Mouse (Mus musculus) 3T3-L1 (cell line): Measurements from ENCODE around the gene Tnfrsf9.
"Not testable (repeated sequence)": the region's sequence is repeated elsewhere in the genome, so short reads cannot be mapped to it uniquely, and the experiment has no call there.

ENCODE experiments used
- DNase-seq: peaks from one replicate; pipeline ENCODE4 v3.0.0-alpha.2; 2015; ENCODE audit warnings: low read depth, low spot score

The Tnfrsf9 gene

DNA sequence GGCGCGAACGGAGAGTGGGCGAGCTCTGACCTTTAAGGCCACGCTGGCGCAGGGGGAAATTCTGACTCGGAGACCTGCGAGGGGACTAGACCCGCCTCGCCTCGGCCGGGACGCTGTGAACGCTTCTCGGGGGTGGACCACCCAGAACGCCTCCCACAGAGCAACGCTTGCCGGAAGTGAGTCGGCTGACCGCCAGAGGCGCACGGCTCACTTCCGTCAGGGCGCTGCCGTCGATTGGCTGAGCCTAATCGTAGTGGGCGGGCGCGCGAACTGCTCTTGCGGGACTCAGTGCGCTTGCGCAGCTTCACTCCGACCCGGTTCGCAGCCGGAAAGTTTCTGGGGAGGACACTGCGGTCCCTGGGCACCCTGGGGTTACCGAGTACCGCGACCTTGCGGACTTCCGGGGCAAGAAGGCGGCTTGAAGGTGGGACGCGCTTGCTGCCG, at the start of gene Tnfrsf9, which contains the start of gene Park7:
Gene Tnfrsf9, plus strand, starts transcription at position 273 of the 444 bp plus-strand sequence.
Gene Park7, minus strand, starts transcription at position 148 of the 444 bp plus-strand sequence.
- DNase-seq = peak; percentile 95

GRCm38 (mm10) chr4:150865371-150865770, 49.0 kb upstream of the Tnfrsf9 start:
- peak; percentile 76 for DNase-seq

DNA sequence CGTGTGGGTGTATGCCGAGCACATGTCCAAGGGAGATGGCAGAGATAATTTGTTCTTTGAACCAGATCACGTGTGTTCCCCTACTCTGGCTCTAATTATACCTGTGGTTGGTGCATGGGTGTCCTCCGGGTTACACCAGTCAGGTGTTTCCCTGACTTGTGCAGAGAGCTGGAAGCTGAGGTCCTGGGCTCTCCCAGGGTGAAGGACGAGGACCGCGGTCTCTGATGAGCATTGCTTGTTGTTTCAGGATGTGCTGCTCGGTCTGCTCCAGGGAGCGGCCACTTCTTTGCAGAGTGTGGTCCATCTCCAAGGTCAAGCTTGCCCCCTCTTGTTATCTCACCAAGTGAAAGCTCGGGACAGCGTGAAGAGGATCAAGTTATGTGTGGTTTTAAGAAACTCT, 48.3 kb upstream of the Tnfrsf9 start:
- no peak for DNase-seq

- DNase-seq = no peak
Observed at GRCm38 (mm10) chr4:150866494-150866893, 47.9 kb upstream of the Tnfrsf9 start.

- no peak for DNase-seq
Observed at GRCm38 (mm10) chr4:150868161-150868560, 46.2 kb upstream of the Tnfrsf9 start.

DNA sequence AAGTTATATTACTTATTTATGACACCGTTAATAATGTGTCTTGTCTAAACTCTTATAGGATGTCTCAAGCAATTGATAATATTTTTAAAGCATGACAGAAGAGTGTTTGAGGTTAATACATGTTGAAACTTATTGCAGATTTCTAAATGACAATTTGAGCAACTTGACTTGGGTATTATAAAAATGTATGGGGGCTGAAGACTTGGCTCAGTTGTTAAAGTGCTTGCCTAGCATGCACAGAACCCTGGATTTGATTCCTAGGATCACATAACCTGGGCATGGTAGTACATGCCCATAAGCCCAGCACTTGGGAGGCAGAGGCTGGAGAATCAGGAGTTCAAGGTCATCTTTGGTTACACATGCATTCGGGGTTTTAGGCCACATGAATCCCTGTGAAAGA, 45.5 kb upstream of the Tnfrsf9 start:
- DNase-seq = no peak

GRCm38 (mm10) chr4:150869276-150870197, 44.8 kb upstream of the Tnfrsf9 start:
- DNase-seq = no peak

DNA sequence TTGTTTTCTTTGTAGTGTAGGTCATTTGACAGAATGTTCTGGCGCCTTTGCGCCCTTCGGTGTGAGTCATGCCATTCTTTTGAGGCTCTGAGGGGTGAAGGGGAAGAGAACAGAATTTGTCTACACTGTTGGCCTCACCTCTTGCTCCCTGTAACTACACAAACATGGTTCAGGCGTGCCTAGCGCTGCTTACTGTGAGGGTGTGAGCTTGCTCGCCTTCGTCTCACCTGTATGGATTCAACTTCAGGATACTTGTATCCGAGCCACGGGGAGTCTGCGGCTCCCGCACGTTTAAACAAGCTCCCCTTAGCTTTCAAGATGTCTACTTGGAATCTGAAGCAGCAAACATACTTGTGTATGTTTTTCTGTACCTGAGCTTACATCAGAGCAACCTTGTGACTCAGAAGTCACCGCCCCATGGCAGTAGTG, 43.4 kb upstream of the Tnfrsf9 start:
- peak; percentile 55 for DNase-seq

- DNase-seq = peak; percentile 93
Observed at GRCm38 (mm10) chr4:150871392-150872138, 42.8 kb upstream of the Tnfrsf9 start.

DNA sequence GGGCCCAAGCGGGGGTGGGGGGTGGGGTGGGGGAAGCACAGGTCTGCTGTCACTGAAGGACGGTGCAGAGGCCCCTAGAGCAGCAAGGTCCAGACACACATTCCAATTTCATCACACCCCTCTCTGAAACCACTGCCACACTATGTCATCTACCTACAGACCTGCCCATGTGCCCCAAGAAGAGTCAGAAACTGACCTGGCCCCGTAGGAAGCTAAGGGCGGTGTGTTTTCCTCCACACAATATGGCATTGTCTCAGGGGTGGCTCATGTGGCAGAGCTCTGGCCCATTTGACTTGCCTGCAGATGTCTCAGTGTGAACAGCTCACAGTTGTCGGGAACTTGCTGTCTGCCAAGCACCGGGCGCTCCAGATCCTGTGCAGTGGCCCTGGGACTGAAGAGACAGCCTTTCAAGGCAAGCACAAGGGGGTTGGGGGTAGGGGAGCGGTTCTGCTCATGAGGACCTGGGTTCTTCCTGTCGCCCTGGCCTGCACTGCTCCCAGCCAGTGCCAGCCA, 42.2 kb upstream of the Tnfrsf9 start:
- DNase-seq = peak; percentile 55

- no peak for DNase-seq
Observed at GRCm38 (mm10) chr4:150872681-150873080, 41.7 kb upstream of the Tnfrsf9 start.

DNA sequence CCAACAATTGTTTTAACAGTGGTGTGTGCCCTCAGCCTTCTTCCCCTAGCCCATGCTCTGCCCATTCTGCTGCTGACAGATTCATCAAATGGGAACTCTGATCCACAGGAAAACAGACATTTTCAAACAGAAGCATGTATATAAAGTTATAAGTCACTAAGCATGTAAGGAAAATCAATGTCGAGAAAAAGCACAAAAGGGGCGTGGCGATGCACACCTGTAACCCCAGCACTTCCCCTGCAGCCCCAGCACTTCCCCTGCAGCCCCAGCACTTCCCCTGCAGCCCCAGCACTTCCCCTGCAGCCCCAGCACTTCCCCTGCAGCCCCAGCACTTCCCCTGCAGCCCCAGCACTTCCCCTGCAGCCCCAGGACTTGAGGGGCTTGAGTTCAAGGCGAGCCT, 39.9 kb upstream of the Tnfrsf9 start:
- DNase-seq = not testable (repeated sequence)

- no peak for DNase-seq
Observed at GRCm38 (mm10) chr4:150875393-150875792, 39.0 kb upstream of the Tnfrsf9 start.

DNA sequence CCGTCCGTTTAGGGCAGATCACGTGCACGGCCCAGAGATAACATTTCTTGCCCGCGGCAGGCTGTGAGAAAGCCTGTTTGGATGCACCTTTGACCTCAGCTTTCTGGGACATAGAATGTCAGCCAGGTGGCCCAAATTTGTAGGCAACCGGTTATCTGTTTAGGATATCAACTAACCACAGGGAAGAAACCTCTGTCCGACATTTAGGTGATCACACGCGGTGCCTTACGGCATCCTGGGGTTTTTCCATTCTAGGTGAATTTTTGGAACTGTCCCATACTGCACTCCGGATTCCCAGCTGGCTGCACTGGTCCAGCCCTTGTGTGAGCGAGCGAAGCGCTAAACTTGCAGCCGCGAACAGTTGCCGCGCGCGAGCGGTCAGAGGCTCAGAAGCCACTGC, 34.7 kb upstream of the Tnfrsf9 start:
- DNase-seq = no peak

GRCm38 (mm10) chr4:150880364-150880763, 34.0 kb upstream of the Tnfrsf9 start:
- no peak for DNase-seq

- DNase-seq = no peak
Observed at GRCm38 (mm10) chr4:150882632-150883031, 31.7 kb upstream of the Tnfrsf9 start.

- no peak for DNase-seq
Observed at GRCm38 (mm10) chr4:150887903-150888302, 26.5 kb upstream of the Tnfrsf9 start.

DNA sequence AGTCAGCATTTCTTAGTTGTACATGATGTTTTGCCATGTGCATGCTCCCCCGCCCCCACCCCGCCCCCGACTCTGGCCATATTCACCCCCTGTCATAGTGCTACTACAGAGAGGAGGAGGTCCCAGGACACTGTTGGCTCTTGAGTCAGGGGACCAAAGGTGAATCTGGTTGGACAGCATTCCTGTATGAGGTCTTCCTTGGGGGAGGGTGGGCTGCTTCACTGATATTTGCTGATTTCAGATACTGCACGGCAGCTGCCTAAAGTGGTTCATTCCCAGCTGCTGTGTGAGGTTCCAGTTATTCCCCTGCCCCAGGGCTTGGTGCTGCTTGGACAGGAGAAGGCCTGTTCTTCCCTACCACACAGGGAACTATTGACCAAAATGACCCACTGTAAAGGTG, 25.9 kb upstream of the Tnfrsf9 start:
- no peak for DNase-seq

- DNase-seq = no peak
Observed at GRCm38 (mm10) chr4:150889273-150889954, 24.9 kb upstream of the Tnfrsf9 start.

DNA sequence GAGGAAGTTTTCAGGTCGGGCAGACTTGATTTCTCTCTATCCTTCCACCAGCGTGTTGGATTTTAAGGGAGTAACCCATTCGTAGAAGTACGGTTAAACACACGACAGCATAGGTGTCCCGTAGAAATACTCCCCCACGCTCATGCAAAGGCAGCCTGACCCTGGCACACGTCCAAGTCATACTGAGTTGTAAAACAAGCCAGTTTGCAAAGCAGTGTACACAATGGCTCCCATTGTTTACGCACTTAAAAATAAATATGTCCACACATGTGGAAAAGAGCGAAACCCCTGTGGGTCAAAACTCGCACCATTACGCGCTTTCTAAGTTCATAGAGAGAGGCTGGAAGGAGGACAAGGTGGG, 24.4 kb upstream of the Tnfrsf9 start:
- DNase-seq = no peak

DNA sequence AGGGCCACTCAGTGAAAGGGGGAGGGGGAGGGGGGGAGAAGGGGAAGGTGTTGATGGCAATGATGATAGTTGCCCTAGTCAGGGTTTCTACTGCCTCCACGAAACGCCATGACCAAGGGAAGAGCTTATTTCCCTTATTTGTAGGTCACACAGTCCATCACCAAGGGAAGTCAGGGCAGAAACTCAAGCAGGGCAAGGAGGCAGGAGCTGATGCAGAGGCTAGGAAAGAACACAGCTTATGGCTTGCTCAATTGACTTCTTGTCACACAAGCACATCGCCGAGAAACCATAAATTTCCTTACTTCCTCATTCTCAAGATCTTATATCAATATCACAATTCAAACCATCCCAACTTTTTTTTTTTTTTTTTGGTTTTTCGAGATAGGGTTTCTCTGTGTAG, 23.1 kb upstream of the Tnfrsf9 start:
- DNase-seq = no peak
